Mouse (Mus musculus): ENCODE results near the gene Gm2016. TPM values are rescaled to one million over a fixed set of nuclear protein-coding genes. Genes with fewer than 3 reads are reported as not detected.

Gene Gm2016
- polyA plus RNA-seq, 1 experiment from 2014 or later, result not detected

Other genes starting within 250 kb of the Gm2016 start
- not detected in 2 replicates for gene Gm16381, start 229.5 kb upstream of the Gm2016 start, polyA plus RNA-seq (2014; fragmentation: Nextera tagmentation; extraction: Ambion mirVana)
- not detected in 2 replicates for gene Gm21319, start 98.3 kb upstream of the Gm2016 start, polyA plus RNA-seq (2014; fragmentation: Nextera tagmentation; extraction: Ambion mirVana)
- not detected in 2 replicates for gene Gm21936, start 78.6 kb upstream of the Gm2016 start, polyA plus RNA-seq (2014; fragmentation: Nextera tagmentation; extraction: Ambion mirVana)
- gene BB287469, start 57.5 kb upstream of the Gm2016 start, polyA plus RNA-seq (2014; fragmentation: Nextera tagmentation; extraction: Ambion mirVana), result not detected in 2 replicates
- gene Gm2001, start 31.7 kb upstream of the Gm2016 start, polyA plus RNA-seq (2014; fragmentation: Nextera tagmentation; extraction: Ambion mirVana), result not detected in 2 replicates
- not detected in 2 replicates for gene Gm2022, start 21.3 kb downstream of the Gm2016 start, polyA plus RNA-seq (2014; fragmentation: Nextera tagmentation; extraction: Ambion mirVana)
- not detected in 2 replicates for gene Gm2035, start 45.8 kb downstream of the Gm2016 start, polyA plus RNA-seq (2014; fragmentation: Nextera tagmentation; extraction: Ambion mirVana)
- gene Gm2042, start 80.0 kb downstream of the Gm2016 start, polyA plus RNA-seq (2014; fragmentation: Nextera tagmentation; extraction: Ambion mirVana), result not detected in 2 replicates
- not detected in 2 replicates for gene Gm2075, start 137.8 kb downstream of the Gm2016 start, polyA plus RNA-seq (2014; fragmentation: Nextera tagmentation; extraction: Ambion mirVana)
- gene Gm6803, start 144.7 kb downstream of the Gm2016 start, polyA plus RNA-seq (2014; fragmentation: Nextera tagmentation; extraction: Ambion mirVana), result not detected in 2 replicates
- not detected in 2 replicates for gene Gm2056, start 152.9 kb downstream of the Gm2016 start, polyA plus RNA-seq (2014; fragmentation: Nextera tagmentation; extraction: Ambion mirVana)
- gene Gm16368, start 209.6 kb downstream of the Gm2016 start, polyA plus RNA-seq (2014; fragmentation: Nextera tagmentation; extraction: Ambion mirVana), result not detected in 2 replicates